Mouse (Mus musculus): Measurements from ENCODE around the gene Shb. TPM values are rescaled to one million over a fixed set of nuclear protein-coding genes. Genes with fewer than 3 reads are reported as not detected.

Gene Shb
- polyA plus RNA-seq, 1 experiment from 2014 or later = 6.6 TPM

DNA sequence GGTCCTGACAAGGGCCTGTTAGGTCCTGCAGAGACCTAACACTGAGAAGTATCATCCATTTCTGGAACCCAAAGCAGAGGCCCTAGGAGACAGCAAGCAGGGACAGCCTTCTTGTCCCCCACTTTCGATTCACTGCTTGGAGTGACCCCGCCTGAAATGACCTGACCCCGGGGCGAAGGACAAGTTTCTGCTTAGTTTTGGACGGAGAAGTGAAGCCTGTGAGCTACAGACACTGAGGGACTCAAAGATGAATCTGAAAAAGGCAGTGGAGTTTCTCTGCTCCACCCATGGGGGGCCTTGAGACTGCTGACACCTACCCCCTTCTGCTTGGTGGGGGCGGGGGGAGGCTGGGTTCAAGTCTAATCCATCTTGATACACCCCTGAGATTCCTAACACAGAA is 63.8 kb downstream of the Shb start:
- H3K9me3 ChIP-seq = no peaks in the 10 kb centered on the region
- no peak for ATAC-seq (ENCODE audit: insufficient number of reproducible peaks, insufficient read depth, low FRiP score, low TSS enrichment, low read depth)
- no peak overlapping the region for H3K9ac ChIP-seq (replicated peaks)
- WGBS = 85% methylated on average over 6 of the region's 6 CpGs
- no peaks in the 10 kb centered on the region for H3K27me3 ChIP-seq
- peaks cover 70% of the 10 kb centered on the region for H3K4me1 ChIP-seq (replicated peaks)
- no peak overlapping the region for H3K4me3 ChIP-seq (replicated peaks)
- no peak overlapping the region for H3K4me2 ChIP-seq
- H3K27ac ChIP-seq = no peak overlapping the region
- no peaks in the 10 kb centered on the region for H3K36me3 ChIP-seq

- no peak overlapping the region for H3K27ac ChIP-seq
- peaks cover 58% of the 10 kb centered on the region for H3K4me1 ChIP-seq (replicated peaks)
- 69% methylated on average over 12 of the region's 12 CpGs for WGBS
- no peaks in the 10 kb centered on the region for H3K27me3 ChIP-seq
- H3K9me3 ChIP-seq = no peaks in the 10 kb centered on the region
- H3K4me3 ChIP-seq (replicated peaks) = no peak overlapping the region
- H3K36me3 ChIP-seq = no peaks in the 10 kb centered on the region
- no peak for ATAC-seq (ENCODE audit: insufficient number of reproducible peaks, insufficient read depth, low FRiP score, low TSS enrichment, low read depth)
- H3K9ac ChIP-seq (replicated peaks) = no peak overlapping the region
- H3K4me2 ChIP-seq = no peak overlapping the region
Observed at GRCm38 (mm10) chr4:45467115-45467912, 65.0 kb downstream of the Shb start.

DNA sequence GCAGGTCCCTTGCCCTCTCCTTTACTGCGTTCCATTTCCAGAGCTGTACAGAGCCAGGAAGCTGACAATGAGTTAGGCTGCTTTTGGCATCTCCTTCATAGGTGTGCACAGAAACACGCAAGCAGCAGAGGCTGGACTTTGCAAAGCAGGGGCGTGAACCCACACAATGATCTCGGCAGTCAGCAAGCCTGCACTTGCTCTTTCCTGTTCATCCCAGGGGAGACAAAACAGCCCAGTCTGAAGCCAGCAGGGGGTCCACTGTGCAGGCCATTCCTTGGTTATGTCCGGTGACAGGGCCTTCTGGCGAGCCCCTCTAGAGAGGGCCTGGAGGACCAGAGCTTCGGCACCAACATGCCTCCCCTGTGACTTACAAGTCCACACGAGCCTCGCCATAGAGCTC is 67.3 kb downstream of the Shb start:
- 48% methylated on average over 9 of the region's 9 CpGs for WGBS
- no peak for ATAC-seq (ENCODE audit: insufficient number of reproducible peaks, insufficient read depth, low FRiP score, low TSS enrichment, low read depth)
- H3K9me3 ChIP-seq = no peaks in the 10 kb centered on the region
- H3K4me1 ChIP-seq (replicated peaks) = peaks cover 59% of the 10 kb centered on the region
- no peak overlapping the region for H3K4me3 ChIP-seq (replicated peaks)
- no peak overlapping the region for H3K27ac ChIP-seq
- no peak overlapping the region for H3K9ac ChIP-seq (replicated peaks)
- H3K36me3 ChIP-seq = no peaks in the 10 kb centered on the region
- no peak overlapping the region for H3K4me2 ChIP-seq
- no peaks in the 10 kb centered on the region for H3K27me3 ChIP-seq

- Histone ChIP-seq H3K9me3 (no peaks in the 10 kb centered on the region), H3K4me3 (replicated peaks) (no peak overlapping the region), H3K27ac (no peak overlapping the region), H3K27me3 (no peaks in the 10 kb centered on the region), H3K36me3 (no peaks in the 10 kb centered on the region), H3K4me1 (replicated peaks) (peaks cover 63% of the 10 kb centered on the region), H3K9ac (replicated peaks) (no peak overlapping the region), H3K4me2 (no peak overlapping the region)
- no peak for ATAC-seq (ENCODE audit: insufficient number of reproducible peaks, insufficient read depth, low FRiP score, low TSS enrichment, low read depth)
- 24% methylated on average over 12 of the region's 12 CpGs for WGBS
Observed at GRCm38 (mm10) chr4:45464528-45464927, 67.7 kb downstream of the Shb start.

DNA sequence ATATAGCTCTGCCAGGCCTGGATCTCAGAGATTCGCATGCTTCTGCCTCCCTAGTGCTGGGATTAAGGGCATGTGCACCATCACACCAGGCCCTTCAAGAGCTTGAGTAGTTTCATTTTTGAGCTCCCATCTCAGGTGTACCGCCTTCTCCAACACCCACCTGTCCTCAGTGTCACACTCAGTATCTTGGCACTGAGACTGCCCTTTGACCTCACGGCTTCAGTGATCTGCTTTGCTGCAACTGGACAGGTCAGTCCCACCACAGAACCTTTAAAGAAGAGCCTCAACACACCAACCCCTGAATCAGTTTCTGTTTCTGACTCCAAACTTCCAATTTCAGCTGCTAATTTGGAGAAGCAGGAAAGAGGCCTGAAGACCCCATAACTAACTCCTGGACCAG is 68.1 kb downstream of the Shb start:
- Histone ChIP-seq H3K9me3 (no peaks in the 10 kb centered on the region), H3K27me3 (no peaks in the 10 kb centered on the region), H3K36me3 (no peaks in the 10 kb centered on the region), H3K4me2 (no peak overlapping the region), H3K4me1 (replicated peaks) (peaks cover 63% of the 10 kb centered on the region), H3K4me3 (replicated peaks) (no peak overlapping the region), H3K9ac (replicated peaks) (no peak overlapping the region), H3K27ac (no peak overlapping the region)
- ATAC-seq (ENCODE audit: insufficient number of reproducible peaks, insufficient read depth, low FRiP score, low TSS enrichment, low read depth) = no peak
- WGBS = 87% methylated on average over 3 of the region's 3 CpGs

DNA sequence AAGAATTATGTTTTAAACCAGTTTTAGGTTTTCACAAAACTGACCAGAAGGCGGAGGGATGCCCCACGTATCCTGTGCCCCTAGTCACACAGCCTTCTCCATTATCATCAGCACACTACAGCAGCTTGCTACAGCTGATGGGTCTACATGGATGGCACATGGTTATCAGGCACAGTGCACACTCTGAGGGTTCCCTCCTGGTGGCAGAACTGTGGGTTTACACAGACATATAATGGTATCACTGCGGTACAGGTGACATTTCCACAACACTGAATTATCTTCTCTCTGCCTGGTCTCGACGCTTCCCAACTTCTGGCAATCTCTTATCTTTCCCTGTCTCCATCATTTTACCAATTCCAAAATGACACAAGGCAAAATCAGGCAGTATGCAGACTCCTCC is 69.6 kb downstream of the Shb start:
- ATAC-seq (ENCODE audit: insufficient number of reproducible peaks, insufficient read depth, low FRiP score, low TSS enrichment, low read depth) = no peak
- Histone ChIP-seq H3K4me3 (replicated peaks) (no peak overlapping the region), H3K27ac (no peak overlapping the region), H3K36me3 (peaks cover 4% of the 10 kb centered on the region; the same call in 1 of the 2 replicates), H3K4me1 (replicated peaks) (peaks cover 58% of the 10 kb centered on the region), H3K4me2 (no peak overlapping the region), H3K9ac (replicated peaks) (no peak overlapping the region), H3K27me3 (peaks cover 2% of the 10 kb centered on the region; the same call in 1 of the 2 replicates), H3K9me3 (no peaks in the 10 kb centered on the region)
- 89% methylated on average over 5 of the region's 5 CpGs for WGBS

DNA sequence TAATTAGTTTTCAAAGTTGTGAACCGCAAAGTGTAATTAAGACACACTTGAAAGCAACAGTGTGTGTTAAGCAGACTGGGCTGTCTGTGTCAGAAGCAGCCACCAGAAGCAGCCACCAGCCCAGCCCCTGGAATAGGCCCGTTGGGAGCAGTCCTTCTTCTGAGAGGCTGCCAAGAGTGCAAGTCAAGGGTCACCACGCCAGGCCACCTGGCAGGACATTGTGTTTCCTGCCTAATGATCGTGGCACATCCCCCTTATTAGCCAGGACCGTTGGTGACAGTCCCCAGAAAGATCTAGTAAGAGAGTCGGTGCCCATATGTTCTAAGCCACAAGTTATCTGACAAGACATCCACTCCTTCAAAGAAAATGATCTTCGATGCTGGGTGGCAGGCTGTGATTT is 70.6 kb downstream of the Shb start:
- Histone ChIP-seq H3K9ac (replicated peaks) (no peak overlapping the region), H3K4me1 (replicated peaks) (peaks cover 50% of the 10 kb centered on the region), H3K36me3 (peaks cover 13% of the 10 kb centered on the region; the same call in 1 of the 2 replicates), H3K27ac (no peak overlapping the region), H3K4me3 (replicated peaks) (no peak overlapping the region), H3K9me3 (no peaks in the 10 kb centered on the region), H3K4me2 (no peak overlapping the region), H3K27me3 (peaks cover 6% of the 10 kb centered on the region; the same call in 1 of the 2 replicates)
- ATAC-seq (ENCODE audit: insufficient number of reproducible peaks, insufficient read depth, low FRiP score, low TSS enrichment, low read depth) = no peak
- WGBS = 17% methylated on average over 7 of the region's 7 CpGs

GRCm38 (mm10) chr4:45459375-45459774 is 72.9 kb downstream of the Shb start:
- no peaks in the 10 kb centered on the region for H3K9me3 ChIP-seq

DNA sequence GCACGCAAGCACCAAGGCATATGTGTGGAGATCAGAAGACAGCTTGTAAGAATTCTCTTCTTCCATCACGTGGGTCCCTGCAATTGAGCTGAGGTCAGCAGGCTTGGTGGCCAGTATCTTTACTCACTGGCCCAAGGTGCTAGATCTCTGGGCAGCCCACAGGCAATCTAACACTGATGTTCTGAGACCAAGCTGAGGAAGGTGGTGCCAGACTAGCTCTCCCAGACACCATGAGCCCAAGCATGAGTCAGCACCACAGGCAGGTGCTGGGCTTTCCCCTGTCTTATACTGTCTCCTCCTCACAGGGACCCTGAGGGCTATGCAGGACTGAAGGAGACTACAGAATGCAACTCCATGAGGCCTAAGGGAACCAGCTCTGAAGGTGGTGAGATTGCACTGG is 74.7 kb downstream of the Shb start:
- H3K27ac ChIP-seq = no peak overlapping the region
- H3K4me2 ChIP-seq = no peak overlapping the region
- H3K9ac ChIP-seq (replicated peaks) = no peak overlapping the region
- H3K36me3 ChIP-seq = peaks cover 13% of the 10 kb centered on the region; the same call in 1 of the 2 replicates
- no peak for ATAC-seq (ENCODE audit: insufficient number of reproducible peaks, insufficient read depth, low FRiP score, low TSS enrichment, low read depth)
- H3K4me3 ChIP-seq (replicated peaks) = no peak overlapping the region
- H3K9me3 ChIP-seq = no peaks in the 10 kb centered on the region
- H3K27me3 ChIP-seq = peaks cover 8% of the 10 kb centered on the region; the same call in 1 of the 2 replicates
- WGBS = 87% methylated on average over 2 of the region's 2 CpGs
- H3K4me1 ChIP-seq (replicated peaks) = peaks cover 61% of the 10 kb centered on the region

More at GRCm38 (mm10) chr4:45459375-45459774, 72.9 kb downstream of the Shb start:
- Histone ChIP-seq H3K4me1 (replicated peaks) (peaks cover 46% of the 10 kb centered on the region), H3K4me2 (no peak overlapping the region), H3K4me3 (replicated peaks) (no peak overlapping the region), H3K27me3 (peaks cover 8% of the 10 kb centered on the region; the same call in 1 of the 2 replicates), H3K36me3 (peaks cover 13% of the 10 kb centered on the region; the same call in 1 of the 2 replicates), H3K27ac (no peak overlapping the region), H3K9ac (replicated peaks) (no peak overlapping the region)
- no peak for ATAC-seq (ENCODE audit: insufficient number of reproducible peaks, insufficient read depth, low FRiP score, low TSS enrichment, low read depth)
- WGBS = 47% methylated on average over 9 of the region's 9 CpGs

DNA sequence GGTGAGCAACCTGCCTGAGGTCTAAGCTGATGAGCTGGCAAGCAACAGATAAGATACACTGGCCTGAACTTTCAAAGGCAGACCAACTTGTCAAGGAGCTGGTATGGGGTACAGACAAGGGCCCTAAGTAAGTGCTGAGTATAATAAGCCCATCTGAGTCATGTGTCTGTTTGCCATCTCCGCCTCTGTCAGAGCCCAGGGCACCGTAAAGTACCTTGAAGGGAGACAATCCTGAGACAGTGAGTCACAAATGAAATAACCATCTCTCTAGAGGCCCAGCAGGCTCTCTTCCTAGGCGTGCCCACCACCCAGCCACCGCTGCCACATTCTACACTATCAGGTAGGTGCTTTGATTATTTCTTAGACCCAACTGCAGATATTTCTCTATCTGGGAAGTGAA is 77.3 kb downstream of the Shb start:
- Histone ChIP-seq H3K36me3 (peaks cover 13% of the 10 kb centered on the region; the same call in 1 of the 2 replicates), H3K27me3 (peaks cover 18% of the 10 kb centered on the region), H3K9ac (replicated peaks) (no peak overlapping the region), H3K4me3 (replicated peaks) (no peak overlapping the region), H3K4me1 (replicated peaks) (peaks cover 74% of the 10 kb centered on the region), H3K27ac (no peak overlapping the region), H3K4me2 (no peak overlapping the region), H3K9me3 (no peaks in the 10 kb centered on the region)
- no peak for ATAC-seq (ENCODE audit: insufficient number of reproducible peaks, insufficient read depth, low FRiP score, low TSS enrichment, low read depth)
- 86% methylated on average over 4 of the region's 4 CpGs for WGBS

GRCm38 (mm10) chr4:45453271-45453851 is 78.9 kb downstream of the Shb start:
- Histone ChIP-seq H3K27ac (peak overlapping the region; percentile 81), H3K4me3 (replicated peaks) (no peak overlapping the region), H3K9ac (replicated peaks) (no peak overlapping the region), H3K4me2 (peak overlapping the region; percentile 23; the same call in 1 of the 2 replicates), H3K4me1 (replicated peaks) (peaks cover 68% of the 10 kb centered on the region), H3K36me3 (peaks cover 13% of the 10 kb centered on the region; the same call in 1 of the 2 replicates), H3K27me3 (peaks cover 18% of the 10 kb centered on the region), H3K9me3 (no peaks in the 10 kb centered on the region)
- WGBS = 23% methylated on average over 3 of the region's 3 CpGs
- 0 out of 2 replicates have a peak, but pooled peaks have one; percentile 21 for ATAC-seq (ENCODE audit: insufficient number of reproducible peaks, insufficient read depth, low FRiP score, low TSS enrichment, low read depth)

Measured in limb, embryonic 12.5 days (tissue).